Mouse (Mus musculus) embryonic facial prominence, embryonic 11.5 days (tissue): ENCODE results near the gene Vmn2r4. TPM values are rescaled to one million over a fixed set of nuclear protein-coding genes. Genes with fewer than 3 reads are reported as not detected.
A peak's percentile ranks its signal among the peaks of the same experiment; 100 is the strongest.
"Not testable (repeated sequence)": the region's sequence is repeated elsewhere in the genome, so short reads cannot be mapped to it uniquely, and the experiment has no call there.

Experiments used
- ATAC-seq: fragments of 200-750 bp; cut with Nextera tagmentation; replicated peaks from 2 replicates; pipeline ENCODE4 v1.8.0; 2017; ENCODE audit warnings: low read depth; ENCODE audit not compliant: insufficient number of reproducible peaks, low FRiP score, low TSS enrichment
- DNase-seq: peaks from one replicate; pipeline ENCODE4 v3.0.0-alpha.2; 2015; ENCODE audit warnings: low spot score
- H3K27ac ChIP-seq: fragments of 300-500 bp; sonication (generic); replicated peaks from 2 replicates; pipeline ENCODE4 v1.5.1; 2014; ENCODE audit warnings: mild to moderate bottlenecking, low read depth, low read length, control low read depth
- H3K27me3 ChIP-seq: fragments of 300-500 bp; sonication (generic); 2 replicates; pipeline ENCODE4 v1.6.1; 2014; ENCODE audit warnings: mild to moderate bottlenecking, low read length, moderate library complexity, mixed read lengths; ENCODE audit not compliant: control insufficient read depth, insufficient read depth
- H3K36me3 ChIP-seq: fragments of 300-500 bp; sonication (generic); replicated peaks from 2 replicates; pipeline ENCODE4 v1.6.1; 2014; ENCODE audit warnings: low read depth, mild to moderate bottlenecking, low read length, moderate library complexity, mixed read lengths; ENCODE audit not compliant: control insufficient read depth, insufficient read depth
- H3K4me1 ChIP-seq: fragments of 300-500 bp; sonication (generic); 2 replicates; pipeline ENCODE4 v1.6.1; 2014; ENCODE audit warnings: low read length, mixed read lengths; ENCODE audit not compliant: control insufficient read depth, insufficient read depth
- H3K4me2 ChIP-seq: fragments of 300-500 bp; sonication (generic); 2 replicates; pipeline ENCODE4 v1.6.1; 2014; ENCODE audit warnings: low read depth, mild to moderate bottlenecking, control low read depth, low read length, moderate library complexity
- H3K4me3 ChIP-seq: fragments of 300-500 bp; sonication (generic); 2 replicates; pipeline ENCODE4 v1.5.1; 2014; ENCODE audit warnings: low read depth, low read length, control low read depth
- H3K9ac ChIP-seq: fragments of 300-500 bp; sonication (generic); replicated peaks from 2 replicates; pipeline ENCODE4 v1.6.1; 2014; ENCODE audit warnings: mild to moderate bottlenecking, control low read depth, low read length
- H3K9me3 ChIP-seq: fragments of 300-500 bp; sonication (generic); replicated peaks from 2 replicates; pipeline ENCODE4 v1.6.1; 2016; ENCODE audit warnings: mild to moderate bottlenecking, low read length, inconsistent platforms, mixed read lengths; ENCODE audit not compliant: control insufficient read depth
- WGBS: fragments of 180-500 bp; shearing (Covaris S2); extraction: QIAGEN DNeasy Blood & Tissue Kit; methylation state at CpG from one replicate; pipeline ENCODE4 v1.1.7; 2014; 5-methylcytosine and 5-hydroxymethylcytosine counted together
- polyA plus RNA-seq: library from polyadenylated mRNA; unstranded; fragments of >200 nt; fragmentation: Nextera tagmentation; extraction: Ambion mirVana; gene quantifications from 2 replicates; pipeline ENCODE4 v1.2.1, GENCODE M21; 2014

The Vmn2r4 gene
- not detected in 2 replicates for polyA plus RNA-seq

- H3K9me3 ChIP-seq, H3K4me1 ChIP-seq, H3K9ac ChIP-seq, H3K4me2 ChIP-seq, H3K27me3 ChIP-seq, ATAC-seq, H3K4me3 ChIP-seq, H3K36me3 ChIP-seq, DNase-seq, H3K27ac ChIP-seq: not testable (repeated sequence)
- 81% methylated on average over 3 of the region's 3 CpGs for WGBS
Observed at GRCm38 (mm10) chr3:64415268-64415667, at the start of gene Vmn2r4. Gene Vmn2r4, minus strand, starts transcription at chr3:64415368.

GRCm38 (mm10) chr3:64434261-64434660 lies 19.1 kb upstream of the Vmn2r4 start:
- not testable (repeated sequence) for H3K9me3 ChIP-seq, ATAC-seq, H3K9ac ChIP-seq, H3K27me3 ChIP-seq, H3K4me2 ChIP-seq, H3K4me1 ChIP-seq, H3K36me3 ChIP-seq, DNase-seq, H3K4me3 ChIP-seq, H3K27ac ChIP-seq
- WGBS: 85% methylated on average over 7 of the region's 7 CpGs

- not testable (repeated sequence) for H3K27ac ChIP-seq, H3K9me3 ChIP-seq, H3K36me3 ChIP-seq, ATAC-seq, DNase-seq, H3K9ac ChIP-seq, H3K4me3 ChIP-seq, H3K27me3 ChIP-seq, H3K4me2 ChIP-seq, H3K4me1 ChIP-seq
- 90% methylated on average over 6 of the region's 6 CpGs for WGBS
Observed at GRCm38 (mm10) chr3:64428117-64428798, 13.1 kb upstream of the Vmn2r4 start.

- WGBS: 88% methylated on average over 1 of the region's 1 CpGs
- H3K27me3 ChIP-seq, H3K9me3 ChIP-seq, H3K27ac ChIP-seq, H3K4me3 ChIP-seq, H3K36me3 ChIP-seq, H3K9ac ChIP-seq, ATAC-seq, H3K4me1 ChIP-seq, DNase-seq, H3K4me2 ChIP-seq: not testable (repeated sequence)
Observed at GRCm38 (mm10) chr3:64422141-64422540, 7.0 kb upstream of the Vmn2r4 start.

- not testable (repeated sequence) for H3K9me3 ChIP-seq, H3K4me2 ChIP-seq, DNase-seq, H3K4me3 ChIP-seq, H3K27me3 ChIP-seq, H3K9ac ChIP-seq, ATAC-seq, H3K36me3 ChIP-seq, H3K27ac ChIP-seq, H3K4me1 ChIP-seq
- 76% methylated on average over 1 of the region's 1 CpGs for WGBS
Observed at GRCm38 (mm10) chr3:64417477-64417876, 2.3 kb upstream of the Vmn2r4 start.

GRCm38 (mm10) chr3:64414253-64414652 lies 915 bp downstream of the Vmn2r4 start:
- H3K36me3 ChIP-seq, H3K27me3 ChIP-seq, H3K4me1 ChIP-seq, H3K9ac ChIP-seq, H3K4me2 ChIP-seq, ATAC-seq, H3K9me3 ChIP-seq, H3K27ac ChIP-seq, H3K4me3 ChIP-seq, DNase-seq: not testable (repeated sequence)

GRCm38 (mm10) chr3:64359286-64360035 lies 55.7 kb downstream of the Vmn2r4 start:
- DNase-seq (peak; percentile 14), ATAC-seq (no peak)
- Histone ChIP-seq H3K4me1 (no peaks in the 10 kb centered on the region), H3K27ac (no peak overlapping the region), H3K9me3 (no peaks in the 10 kb centered on the region), H3K27me3 (no peaks in the 10 kb centered on the region), H3K4me2 (no peak overlapping the region), H3K36me3 (no peaks in the 10 kb centered on the region), H3K4me3 (no peak overlapping the region), H3K9ac (no peak overlapping the region)
- WGBS: 54% methylated on average over 2 of the region's 2 CpGs
